Mouse (Mus musculus) limb, embryonic 15.5 days (tissue): Measurements from ENCODE around the gene Nkiras2. TPM values are rescaled to one million over a fixed set of nuclear protein-coding genes. Genes with fewer than 3 reads are reported as not detected.
"Not testable (repeated sequence)": the region's sequence is repeated elsewhere in the genome, so short reads cannot be mapped to it uniquely, and the experiment has no call there.

Source experiments
- ATAC-seq: fragments of 200-750 bp; cut with Nextera tagmentation; 2 replicates; pipeline ENCODE4 v1.8.0; 2017; ENCODE audit warnings: low read depth, moderate TSS enrichment; ENCODE audit not compliant: insufficient number of reproducible peaks, low FRiP score, low TSS enrichment
- H3K27ac ChIP-seq: fragments of 300-500 bp; sonication (generic); 2 replicates; pipeline ENCODE4 v1.5.1; 2015; ENCODE audit warnings: moderate library complexity, mild to moderate bottlenecking, inconsistent platforms
- H3K27me3 ChIP-seq: fragments of 300-500 bp; sonication (generic); 2 replicates; pipeline ENCODE4 v1.6.1; 2015; ENCODE audit warnings: inconsistent platforms
- H3K36me3 ChIP-seq: fragments of 300-500 bp; sonication (generic); 2 replicates; pipeline ENCODE4 v1.6.1; 2015; ENCODE audit warnings: inconsistent platforms
- H3K4me1 ChIP-seq: fragments of 300-500 bp; sonication (generic); 2 replicates; pipeline ENCODE4 v1.6.1; 2015; ENCODE audit warnings: inconsistent platforms
- H3K4me2 ChIP-seq: fragments of 300-500 bp; sonication (generic); 2 replicates; pipeline ENCODE4 v1.6.1; 2015; ENCODE audit warnings: mild to moderate bottlenecking, inconsistent platforms
- H3K4me3 ChIP-seq: fragments of 300-500 bp; sonication (generic); 2 replicates; pipeline ENCODE4 v1.5.1; 2015; ENCODE audit warnings: mild to moderate bottlenecking, inconsistent platforms
- H3K9ac ChIP-seq: fragments of 300-500 bp; sonication (generic); 2 replicates; pipeline ENCODE4 v1.6.1; 2015; ENCODE audit warnings: inconsistent platforms
- H3K9me3 ChIP-seq: fragments of 300-500 bp; sonication (generic); 2 replicates; pipeline ENCODE4 v1.6.1; 2016; ENCODE audit warnings: inconsistent platforms
- WGBS: fragments of 180-500 bp; shearing (Covaris S2); methylation state at CpG from one replicate; pipeline ENCODE4 v1.1.7; 2015; 5-methylcytosine and 5-hydroxymethylcytosine counted together
- polyA plus RNA-seq: library from polyadenylated mRNA; unstranded; fragments of >200 nt; fragmentation: Nextera tagmentation; extraction: Ambion mirVana; gene quantifications from 2 replicates; pipeline ENCODE4 v1.2.1, GENCODE M21; 2015

Nkiras2 gene
- polyA plus RNA-seq, 1 experiment from 2014 or later = 73.7 TPM

DNA sequence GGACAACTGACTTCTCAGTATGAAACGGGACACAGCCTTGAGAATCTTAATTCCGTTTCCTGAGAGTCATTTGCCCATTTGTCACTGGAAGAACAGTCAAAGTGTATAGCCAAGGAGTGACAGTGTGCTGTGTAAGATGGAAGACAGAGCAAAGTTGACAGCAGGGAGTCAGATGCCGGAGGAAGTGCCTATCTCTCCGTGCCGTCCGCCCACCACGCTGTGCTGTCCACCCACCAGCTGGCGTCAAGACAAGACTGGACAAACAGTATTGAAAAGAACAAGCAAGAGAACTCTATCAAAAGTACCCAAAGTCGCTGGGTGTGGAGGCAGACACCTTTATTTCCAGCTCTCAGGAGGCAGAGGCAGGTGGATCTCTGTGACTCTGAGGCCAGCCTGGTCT, 15.9 kb upstream of the Nkiras2 start:
- no peaks in the 10 kb centered on the region for H3K9me3 ChIP-seq
- no peak overlapping the region for H3K27ac ChIP-seq
- H3K4me1 ChIP-seq = peaks cover 8% of the 10 kb centered on the region; the same call in 1 of the 2 replicates
- WGBS = 94% methylated on average over 9 of the region's 9 CpGs
- peaks cover 30% of the 10 kb centered on the region for H3K36me3 ChIP-seq
- no peak overlapping the region for H3K4me2 ChIP-seq
- no peak for ATAC-seq
- H3K4me3 ChIP-seq = no peak overlapping the region
- no peak overlapping the region for H3K9ac ChIP-seq
- no peaks in the 10 kb centered on the region for H3K27me3 ChIP-seq

DNA sequence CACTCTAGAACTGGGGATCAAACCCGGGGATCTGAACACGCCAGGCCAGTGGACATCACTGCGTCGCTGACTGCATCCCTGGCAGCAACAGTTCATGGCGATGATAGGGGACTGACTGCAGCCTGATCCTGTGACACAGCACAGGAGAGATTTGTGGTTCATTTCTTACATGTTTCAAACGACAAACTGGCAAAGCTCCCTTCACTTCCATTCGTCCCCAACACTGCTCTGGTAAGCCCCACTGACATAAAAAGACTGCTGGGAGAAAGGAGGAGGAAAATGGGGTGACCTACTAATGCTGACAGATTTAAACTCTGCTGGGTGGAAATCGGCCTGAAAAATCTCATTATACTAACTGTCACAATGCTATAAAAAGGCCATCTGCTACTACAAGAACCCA, 15.2 kb upstream of the Nkiras2 start:
- H3K36me3 ChIP-seq = peaks cover 30% of the 10 kb centered on the region
- H3K4me1 ChIP-seq = peaks cover 8% of the 10 kb centered on the region; the same call in 1 of the 2 replicates
- H3K4me3 ChIP-seq = no peak overlapping the region
- no peaks in the 10 kb centered on the region for H3K9me3 ChIP-seq
- H3K27ac ChIP-seq = peak overlapping the region; percentile 57; the same call in 1 of the 2 replicates
- 73% methylated on average over 8 of the region's 8 CpGs for WGBS
- ATAC-seq = no peak
- no peaks in the 10 kb centered on the region for H3K27me3 ChIP-seq
- H3K4me2 ChIP-seq = no peak overlapping the region
- no peak overlapping the region for H3K9ac ChIP-seq

DNA sequence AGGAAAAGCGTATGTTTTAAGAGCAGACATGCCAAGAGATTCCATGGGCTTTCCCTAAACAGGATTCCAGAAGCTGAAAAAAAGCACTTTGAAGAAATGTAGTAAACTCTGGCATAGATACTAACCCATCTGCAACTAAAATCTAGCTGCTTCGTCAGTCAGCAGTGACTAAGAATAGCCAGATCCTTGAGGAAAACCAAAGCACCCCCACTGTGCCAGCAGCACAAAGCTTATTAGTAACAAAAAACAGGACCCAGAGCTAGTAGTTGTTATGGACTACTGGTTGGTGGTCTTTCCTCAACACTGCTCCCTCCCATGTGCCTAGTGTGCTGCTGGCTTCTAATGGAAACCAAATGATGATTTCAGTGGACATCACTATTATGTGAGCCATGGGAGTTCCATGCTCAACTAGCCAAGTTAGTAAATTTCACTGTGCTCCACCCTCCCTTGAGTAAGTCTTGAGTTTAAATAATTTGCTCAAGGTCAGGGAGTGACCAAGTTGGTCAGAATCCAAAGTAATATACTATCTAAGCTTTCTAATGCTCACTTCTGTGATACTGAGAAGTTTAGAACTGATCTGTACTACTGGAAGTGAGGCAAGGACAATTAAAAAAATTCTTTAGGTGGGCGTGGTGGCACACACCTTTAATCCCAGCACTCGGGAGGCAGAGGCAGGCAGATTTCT, 14.6 kb upstream of the Nkiras2 start:
- no peak overlapping the region for H3K4me3 ChIP-seq
- H3K4me1 ChIP-seq = peaks cover 8% of the 10 kb centered on the region
- peaks cover 23% of the 10 kb centered on the region for H3K36me3 ChIP-seq
- no peak overlapping the region for H3K9ac ChIP-seq
- no peak overlapping the region for H3K4me2 ChIP-seq
- no peaks in the 10 kb centered on the region for H3K9me3 ChIP-seq
- 66% methylated on average over 4 of the region's 4 CpGs for WGBS
- H3K27ac ChIP-seq = peak overlapping the region; percentile 57; the same call in 1 of the 2 replicates
- ATAC-seq = no peak
- H3K27me3 ChIP-seq = no peaks in the 10 kb centered on the region

DNA sequence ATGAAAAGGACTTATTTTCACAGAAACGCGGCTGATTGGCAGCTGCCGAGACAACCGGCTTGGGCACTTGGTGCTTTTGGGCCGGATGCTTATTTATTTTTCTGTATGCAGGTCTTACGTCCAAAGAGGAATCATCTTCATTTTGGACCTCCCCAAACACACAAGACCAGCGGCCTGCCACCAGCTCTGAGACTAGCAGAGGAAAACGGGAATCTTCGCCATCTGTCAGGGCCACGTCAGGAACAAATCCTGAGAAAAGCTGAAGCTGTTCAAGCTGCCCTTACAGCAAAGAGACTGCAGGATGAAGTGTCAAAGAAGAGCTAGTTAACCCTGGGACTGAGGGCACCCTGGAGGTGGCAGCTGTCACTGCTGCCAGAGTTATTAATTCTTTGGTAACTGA, 13.6 kb upstream of the Nkiras2 start:
- H3K9me3 ChIP-seq = no peaks in the 10 kb centered on the region
- H3K4me1 ChIP-seq = peaks cover 17% of the 10 kb centered on the region
- no peaks in the 10 kb centered on the region for H3K27me3 ChIP-seq
- WGBS = 87% methylated on average over 10 of the region's 10 CpGs
- H3K4me2 ChIP-seq = no peak overlapping the region
- H3K4me3 ChIP-seq = no peak overlapping the region
- no peak overlapping the region for H3K27ac ChIP-seq
- peaks cover 14% of the 10 kb centered on the region for H3K36me3 ChIP-seq
- no peak overlapping the region for H3K9ac ChIP-seq
- no peak for ATAC-seq

DNA sequence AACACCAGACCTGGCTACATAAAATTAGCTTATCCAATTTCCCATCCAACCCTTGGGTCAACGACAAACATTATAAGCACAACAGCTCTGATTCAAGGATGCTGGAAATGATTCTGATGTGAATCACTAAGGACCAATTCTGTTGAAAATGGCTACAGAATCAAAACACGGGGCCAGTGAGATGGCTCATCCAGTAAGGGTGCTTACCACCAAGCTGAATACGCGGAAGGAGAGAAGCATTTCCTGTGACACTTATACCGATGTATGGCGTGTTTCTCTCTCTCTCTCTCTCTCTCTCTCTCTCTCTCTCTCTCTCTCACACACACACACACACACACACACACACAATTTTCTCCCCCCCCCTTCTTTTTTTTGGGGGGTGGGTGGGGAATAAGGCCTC, 11.9 kb upstream of the Nkiras2 start:
- Histone ChIP-seq H3K9ac (no peak overlapping the region), H3K27me3 (no peaks in the 10 kb centered on the region), H3K27ac (no peak overlapping the region), H3K4me1 (peaks cover 20% of the 10 kb centered on the region), H3K9me3 (no peaks in the 10 kb centered on the region), H3K4me2 (no peak overlapping the region), H3K4me3 (no peak overlapping the region), H3K36me3 (peaks cover 15% of the 10 kb centered on the region)
- WGBS = 94% methylated on average over 6 of the region's 6 CpGs
- no peak for ATAC-seq

DNA sequence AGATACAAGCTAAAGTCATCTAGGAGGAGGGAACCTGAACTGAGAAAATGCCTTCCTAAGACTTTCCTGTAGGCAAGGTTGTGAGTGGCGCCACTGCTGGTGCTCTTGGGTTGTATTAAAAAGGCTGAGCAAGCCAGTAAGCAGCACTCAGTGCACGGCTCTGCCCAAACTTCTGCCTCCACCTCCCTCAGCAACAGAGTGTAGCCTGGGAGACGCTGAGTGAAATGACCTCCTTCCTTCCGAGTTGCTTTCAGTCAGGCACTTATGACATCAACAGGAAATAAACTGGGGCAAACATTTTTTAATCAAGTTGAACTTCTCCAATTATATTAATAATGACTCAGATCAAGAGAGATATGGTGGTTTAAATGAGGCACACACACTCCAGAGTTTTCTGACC, 10.2 kb upstream of the Nkiras2 start:
- H3K4me3 ChIP-seq = no peak overlapping the region
- H3K4me1 ChIP-seq = peaks cover 18% of the 10 kb centered on the region
- H3K36me3 ChIP-seq = peaks cover 20% of the 10 kb centered on the region
- H3K27me3 ChIP-seq = no peaks in the 10 kb centered on the region
- no peak overlapping the region for H3K9ac ChIP-seq
- no peak overlapping the region for H3K4me2 ChIP-seq
- H3K27ac ChIP-seq = peak overlapping the region; percentile 44; the same call in 1 of the 2 replicates
- no peaks in the 10 kb centered on the region for H3K9me3 ChIP-seq
- WGBS = 65% methylated on average over 4 of the region's 4 CpGs
- no peak for ATAC-seq

DNA sequence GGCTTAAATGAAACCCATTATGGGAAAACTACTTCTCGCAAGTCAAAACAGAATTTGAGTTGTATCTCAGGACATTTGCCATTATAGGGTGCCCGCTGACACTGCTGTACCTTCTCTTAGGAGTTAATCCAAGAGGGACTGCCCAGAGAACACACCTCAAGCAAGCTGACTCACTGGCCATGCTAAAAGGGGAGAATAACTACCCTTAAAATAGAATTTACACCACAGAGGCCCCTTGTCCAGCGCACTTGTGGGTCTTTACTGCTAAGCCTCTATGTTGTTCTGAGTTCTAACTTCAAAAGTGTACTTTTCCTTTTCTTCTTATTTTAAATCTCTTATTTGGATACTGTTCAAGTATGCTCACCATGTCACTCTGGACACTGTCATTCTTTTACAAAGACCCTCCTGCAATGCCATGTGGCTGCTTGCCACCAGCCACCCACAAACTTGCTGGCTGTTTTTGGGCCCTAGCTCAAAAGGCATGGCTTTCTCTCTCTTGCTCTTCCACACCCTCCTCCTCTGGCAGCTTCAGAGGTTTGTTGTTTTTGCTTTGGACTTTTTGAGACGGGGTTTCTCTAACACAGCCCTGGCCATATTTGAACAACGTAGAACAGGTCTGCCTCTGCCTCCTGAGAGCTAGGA, 9.6 kb upstream of the Nkiras2 start:
- Histone ChIP-seq H3K4me2 (no peak overlapping the region), H3K4me1 (peaks cover 15% of the 10 kb centered on the region), H3K36me3 (peaks cover 20% of the 10 kb centered on the region), H3K9me3 (no peaks in the 10 kb centered on the region), H3K4me3 (no peak overlapping the region), H3K9ac (no peak overlapping the region), H3K27me3 (no peaks in the 10 kb centered on the region), H3K27ac (peak overlapping the region; percentile 44)
- WGBS = 78% methylated on average over 5 of the region's 5 CpGs
- ATAC-seq = no peak

DNA sequence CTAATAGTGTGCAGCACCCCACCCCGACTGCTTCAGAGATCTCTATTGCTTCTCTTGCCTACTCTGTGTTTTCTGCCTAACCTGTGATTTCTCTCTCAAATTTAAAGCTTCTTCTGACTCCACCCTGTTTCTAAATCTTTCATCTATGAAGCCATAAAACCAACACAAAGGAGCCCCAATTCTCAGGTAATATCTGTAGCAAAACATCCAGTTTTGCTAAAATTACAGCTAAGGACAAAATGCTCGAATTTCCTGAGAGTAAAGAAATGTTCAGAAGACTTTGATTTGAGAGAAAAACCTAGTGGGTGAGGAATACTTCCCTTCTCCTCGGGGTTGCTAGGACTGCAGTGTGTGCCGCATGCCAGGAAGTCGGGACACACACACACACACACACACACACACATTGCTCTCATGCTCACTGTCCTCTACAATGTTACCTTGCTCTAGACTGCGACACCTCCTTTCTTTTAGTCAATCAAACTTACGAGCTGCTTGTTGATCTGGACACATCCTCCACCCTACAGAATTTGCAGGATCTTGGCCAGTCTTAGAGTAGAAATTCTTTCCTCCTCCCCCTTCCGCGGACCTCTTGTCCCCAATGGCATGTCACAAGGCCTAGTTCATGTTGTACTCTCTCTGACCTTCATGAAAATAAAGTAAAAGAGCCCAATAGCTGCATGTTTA, 8.9 kb upstream of the Nkiras2 start:
- Histone ChIP-seq H3K9ac (no peak overlapping the region), H3K4me1 (peaks cover 14% of the 10 kb centered on the region), H3K4me3 (no peak overlapping the region), H3K9me3 (no peaks in the 10 kb centered on the region), H3K27me3 (no peaks in the 10 kb centered on the region), H3K36me3 (peaks cover 20% of the 10 kb centered on the region), H3K27ac (peak overlapping the region; percentile 44), H3K4me2 (no peak overlapping the region)
- no peak for ATAC-seq
- 82% methylated on average over 9 of the region's 9 CpGs for WGBS

DNA sequence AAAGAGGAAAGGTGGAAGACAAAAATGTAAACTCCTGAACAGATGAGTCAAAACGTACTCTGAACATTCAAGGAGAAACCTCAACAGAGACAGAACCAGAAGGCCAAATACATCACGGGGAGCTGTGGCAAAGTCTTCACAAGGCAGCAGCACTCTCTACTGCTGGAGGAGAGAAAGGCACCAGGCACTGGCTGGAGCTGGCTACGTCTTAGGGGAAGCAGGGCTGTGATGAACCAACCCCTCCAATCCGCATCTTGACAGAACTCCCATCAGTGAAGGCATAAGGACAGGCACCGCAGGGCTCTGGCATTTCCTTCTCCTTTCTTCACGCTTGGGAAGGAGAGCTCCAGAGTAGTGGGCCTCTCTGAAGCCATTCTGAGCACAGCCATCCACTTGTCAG, 7.4 kb upstream of the Nkiras2 start:
- H3K36me3 ChIP-seq = peaks cover 20% of the 10 kb centered on the region
- no peak overlapping the region for H3K9ac ChIP-seq
- H3K4me1 ChIP-seq = peaks cover 12% of the 10 kb centered on the region
- ATAC-seq = no peak
- 88% methylated on average over 6 of the region's 6 CpGs for WGBS
- H3K4me2 ChIP-seq = no peak overlapping the region
- H3K9me3 ChIP-seq = no peaks in the 10 kb centered on the region
- H3K4me3 ChIP-seq = no peak overlapping the region
- no peak overlapping the region for H3K27ac ChIP-seq
- H3K27me3 ChIP-seq = no peaks in the 10 kb centered on the region

DNA sequence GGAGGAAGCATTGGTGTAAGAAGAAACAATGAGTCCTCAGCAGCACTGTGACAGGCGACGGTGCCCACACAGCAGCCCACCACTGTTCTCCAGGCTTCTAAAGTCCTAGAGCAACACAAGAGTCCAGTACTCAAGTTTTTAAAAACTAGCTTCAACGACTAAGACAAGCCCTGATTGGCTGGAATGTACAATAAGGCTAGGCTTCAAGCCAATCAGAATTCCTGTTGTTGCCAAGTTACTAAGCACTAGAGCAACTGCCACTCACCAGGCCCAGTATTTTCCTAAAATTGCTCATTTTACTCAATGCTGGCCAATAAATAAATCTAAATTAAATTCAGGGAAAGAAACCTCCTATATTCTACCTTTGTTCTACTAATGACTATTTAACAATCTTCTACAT, 5.8 kb upstream of the Nkiras2 start:
- Histone ChIP-seq H3K4me2 (no peak overlapping the region), H3K36me3 (peaks cover 17% of the 10 kb centered on the region), H3K27ac (no peak overlapping the region)

DNA sequence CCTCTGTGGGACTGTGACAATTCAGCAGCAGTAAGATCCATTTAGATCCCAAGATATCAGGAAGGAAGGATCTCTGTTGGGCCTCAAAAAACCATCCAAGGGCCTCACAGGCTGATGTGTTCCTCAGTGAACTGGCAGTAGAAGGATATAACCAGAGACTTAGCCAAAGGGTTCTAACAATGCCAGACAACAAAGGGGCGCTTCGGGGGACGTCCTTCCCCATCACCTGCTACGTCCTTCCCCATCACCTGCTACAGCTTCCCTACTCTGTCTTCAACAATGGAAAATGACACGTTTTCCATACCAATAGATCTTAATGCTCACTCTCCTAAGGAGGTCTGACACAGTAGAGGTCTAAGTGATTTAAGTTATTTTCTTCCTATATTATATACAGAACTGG, 2.7 kb upstream of the Nkiras2 start:
- no peaks in the 10 kb centered on the region for H3K9me3 ChIP-seq
- H3K27me3 ChIP-seq = no peaks in the 10 kb centered on the region
- H3K36me3 ChIP-seq = peaks cover 11% of the 10 kb centered on the region; the same call in 1 of the 2 replicates
- no peak overlapping the region for H3K9ac ChIP-seq
- H3K27ac ChIP-seq = no peak overlapping the region
- no peak for ATAC-seq
- no peak overlapping the region for H3K4me3 ChIP-seq
- H3K4me2 ChIP-seq = no peak overlapping the region
- 88% methylated on average over 5 of the region's 5 CpGs for WGBS
- H3K4me1 ChIP-seq = peaks cover 17% of the 10 kb centered on the region

More for the DNA sequence above, 5.8 kb upstream of the Nkiras2 start:
- no peaks in the 10 kb centered on the region for H3K27me3 ChIP-seq
- no peak for ATAC-seq
- H3K9ac ChIP-seq = no peak overlapping the region
- H3K4me1 ChIP-seq = peaks cover 20% of the 10 kb centered on the region
- no peaks in the 10 kb centered on the region for H3K9me3 ChIP-seq
- WGBS = 87% methylated on average over 3 of the region's 3 CpGs
- no peak overlapping the region for H3K4me3 ChIP-seq

DNA sequence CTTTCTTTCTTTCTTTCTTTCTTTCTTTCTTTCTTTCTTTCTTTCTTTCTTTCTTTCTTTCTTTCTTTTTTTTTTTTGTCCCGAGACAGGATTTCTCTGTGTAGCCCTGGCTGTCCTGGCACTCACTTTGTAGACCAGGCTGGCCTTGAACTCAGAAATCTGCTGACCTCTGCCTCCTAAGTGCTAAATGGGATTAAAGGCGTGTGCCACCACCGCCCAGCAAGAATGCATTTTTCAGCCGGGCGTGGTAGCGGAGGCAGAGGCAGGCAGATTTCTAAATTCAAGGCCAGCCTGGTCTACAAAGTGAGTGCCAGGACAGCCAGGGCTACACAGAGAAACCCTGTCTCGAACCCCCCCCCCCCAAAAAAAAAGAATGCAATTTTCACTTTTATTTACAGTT, 2.2 kb upstream of the Nkiras2 start:
- not testable (repeated sequence) for H3K9me3 ChIP-seq, H3K9ac ChIP-seq, H3K4me3 ChIP-seq, ATAC-seq, H3K4me2 ChIP-seq, H3K36me3 ChIP-seq, H3K27ac ChIP-seq, H3K27me3 ChIP-seq
- 89% methylated on average over 7 of the region's 7 CpGs for WGBS
- H3K4me1 ChIP-seq = peaks cover 17% of the 10 kb centered on the region
